Mouse (Mus musculus) embryo, embryonic 10 days (tissue): ENCODE data around the gene Tbc1d14.

ENCODE experiments used
- DNase-seq: peaks from one replicate; pipeline ENCODE4 v3.0.0-alpha.2; 2015; ENCODE audit warnings: low spot score

The Tbc1d14 gene

GRCm38 (mm10) chr5:36576457-36576856 is 16.6 kb downstream of the Tbc1d14 start:
- no peak for DNase-seq

GRCm38 (mm10) chr5:36575745-36576144 is 17.3 kb downstream of the Tbc1d14 start:
- no peak for DNase-seq

- no peak for DNase-seq
Measured at GRCm38 (mm10) chr5:36575227-36575626, 17.8 kb downstream of the Tbc1d14 start.

GRCm38 (mm10) chr5:36574147-36574870 is 18.8 kb downstream of the Tbc1d14 start:
- DNase-seq: no peak

- no peak for DNase-seq
Measured at GRCm38 (mm10) chr5:36573354-36573753, 19.7 kb downstream of the Tbc1d14 start.

GRCm38 (mm10) chr5:36571371-36571770 is 21.7 kb downstream of the Tbc1d14 start:
- DNase-seq: no peak

- no peak for DNase-seq
Measured at GRCm38 (mm10) chr5:36570546-36571245, 22.4 kb downstream of the Tbc1d14 start.

GRCm38 (mm10) chr5:36570098-36570497 is 23.0 kb downstream of the Tbc1d14 start:
- DNase-seq: no peak

- no peak for DNase-seq
Measured at GRCm38 (mm10) chr5:36568118-36568517, 25.0 kb downstream of the Tbc1d14 start.

GRCm38 (mm10) chr5:36567627-36568026 is 25.4 kb downstream of the Tbc1d14 start:
- DNase-seq: no peak

- DNase-seq: no peak
Measured at GRCm38 (mm10) chr5:36564530-36564929, 28.5 kb downstream of the Tbc1d14 start.

- no peak for DNase-seq
Measured at GRCm38 (mm10) chr5:36563741-36564140, 29.3 kb downstream of the Tbc1d14 start.

- DNase-seq: no peak
Measured at GRCm38 (mm10) chr5:36562791-36563445, 30.2 kb downstream of the Tbc1d14 start.

- no peak for DNase-seq
Measured at GRCm38 (mm10) chr5:36561509-36561908, 31.6 kb downstream of the Tbc1d14 start.

GRCm38 (mm10) chr5:36560490-36560889 is 32.6 kb downstream of the Tbc1d14 start:
- DNase-seq: no peak

- no peak for DNase-seq
Measured at GRCm38 (mm10) chr5:36559510-36560235, 33.4 kb downstream of the Tbc1d14 start.

- no peak for DNase-seq
Measured at GRCm38 (mm10) chr5:36559106-36559505, 34.0 kb downstream of the Tbc1d14 start.

- no peak for DNase-seq
Measured at GRCm38 (mm10) chr5:36558526-36558925, 34.5 kb downstream of the Tbc1d14 start.

GRCm38 (mm10) chr5:36557584-36558308 is 35.3 kb downstream of the Tbc1d14 start:
- no peak for DNase-seq

- DNase-seq: no peak
Measured at GRCm38 (mm10) chr5:36556906-36557305, 36.2 kb downstream of the Tbc1d14 start.

- no peak for DNase-seq
Measured at GRCm38 (mm10) chr5:36556289-36556688, 36.8 kb downstream of the Tbc1d14 start.

- DNase-seq: no peak
Measured at GRCm38 (mm10) chr5:36554496-36554895, 38.6 kb downstream of the Tbc1d14 start.
